Mouse (Mus musculus): ENCODE measurements at regions not wholly inside any gene's neighbourhood (a gene's known extent, or its start where the extent isn't known, plus 50 kb on each side); places are given as distances from the start of the nearest gene placed in this dataset.

DNA sequence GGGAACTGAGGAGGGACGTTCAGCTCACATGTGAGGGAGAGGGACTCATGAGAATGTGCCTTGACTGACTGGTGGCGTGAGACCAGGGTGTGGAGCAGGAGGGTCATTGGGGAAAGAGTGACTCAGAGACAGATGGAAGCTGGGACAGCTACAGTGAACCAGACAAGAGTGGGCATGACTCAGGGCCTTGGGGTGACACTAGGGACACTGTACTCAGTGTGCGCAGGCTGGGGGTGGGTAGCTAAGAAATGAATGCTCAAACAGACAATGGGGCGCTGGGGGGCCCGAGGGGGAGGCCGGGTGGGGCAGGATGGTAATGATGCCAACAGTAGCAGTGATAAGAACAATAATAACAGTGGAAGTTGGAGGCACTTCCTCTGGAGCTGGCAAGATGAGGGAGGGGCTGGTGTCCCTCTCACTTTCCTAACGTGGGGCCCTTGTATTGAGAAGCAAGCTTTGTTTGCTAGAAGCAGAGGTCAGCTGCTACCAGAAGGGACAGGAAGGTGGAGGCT is 374.0 kb downstream of the Dhx35 start:
- no peak for ATAC-seq (ENCODE audit: low FRiP score)
- 71% methylated on average over 7 of the region's 7 CpGs for WGBS
- no peak overlapping the region for H3K4me2 ChIP-seq
- H3K27me3 ChIP-seq (replicated peaks) = no peaks in the 10 kb centered on the region
- no peaks in the 10 kb centered on the region for H3K36me3 ChIP-seq
- no peaks in the 10 kb centered on the region for H3K4me1 ChIP-seq
- no peak overlapping the region for H3K27ac ChIP-seq (replicated peaks)
- H3K4me3 ChIP-seq (replicated peaks) = no peak overlapping the region
- H3K9ac ChIP-seq (replicated peaks) = no peak overlapping the region
- H3K9me3 ChIP-seq (replicated peaks) = no peaks in the 10 kb centered on the region

DNA sequence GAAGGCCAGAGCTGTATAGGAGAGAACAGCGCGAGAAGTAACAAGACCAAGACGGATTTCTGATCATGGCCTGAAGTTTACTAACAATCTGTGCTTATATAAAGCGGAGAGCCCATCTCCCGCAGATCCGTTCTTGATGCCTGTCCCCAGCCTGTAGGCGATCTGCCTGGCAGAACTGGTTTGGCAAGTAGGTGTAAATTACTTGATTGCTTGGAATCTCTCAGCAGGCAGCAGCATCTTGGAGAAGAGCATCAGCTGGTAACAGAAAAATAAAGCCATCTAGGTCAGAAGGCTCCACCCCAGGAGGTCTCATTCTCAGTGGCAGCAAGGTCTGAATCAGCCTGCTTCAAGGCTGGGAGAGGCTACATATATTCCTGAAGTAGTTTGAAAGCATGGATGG is 401.5 kb downstream of the Dhx35 start:
- WGBS = 24% methylated on average over 7 of the region's 7 CpGs
- H3K27me3 ChIP-seq (replicated peaks) = no peaks in the 10 kb centered on the region
- no peaks in the 10 kb centered on the region for H3K4me1 ChIP-seq
- no peak overlapping the region for H3K27ac ChIP-seq (replicated peaks)
- H3K9me3 ChIP-seq (replicated peaks) = no peaks in the 10 kb centered on the region
- ATAC-seq (ENCODE audit: low FRiP score) = no peak
- H3K4me2 ChIP-seq = no peak overlapping the region
- H3K9ac ChIP-seq (replicated peaks) = no peak overlapping the region
- H3K4me3 ChIP-seq (replicated peaks) = no peak overlapping the region
- H3K36me3 ChIP-seq = no peaks in the 10 kb centered on the region

DNA sequence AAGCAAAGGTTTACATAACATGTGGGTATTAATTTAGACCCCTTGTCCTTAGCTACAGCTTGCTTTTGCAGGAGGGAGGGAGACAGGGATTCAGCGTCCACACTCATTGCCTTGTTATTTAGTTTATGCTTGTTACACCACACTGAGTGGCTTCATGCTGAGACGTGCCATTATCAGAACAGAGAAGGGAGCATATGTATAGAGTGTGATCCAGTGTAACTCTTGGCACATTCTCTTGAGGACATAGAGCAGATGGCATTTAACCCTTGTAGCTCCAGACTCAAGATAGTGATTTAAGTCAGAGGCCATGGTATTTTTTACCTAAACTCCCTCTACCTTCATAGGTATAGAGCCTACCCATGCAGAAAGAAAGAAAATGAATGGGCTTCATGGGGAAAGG is 437.7 kb downstream of the Dhx35 start:
- no peak overlapping the region for H3K4me3 ChIP-seq (replicated peaks)
- H3K27ac ChIP-seq (replicated peaks) = no peak overlapping the region
- no peak overlapping the region for H3K4me2 ChIP-seq
- no peaks in the 10 kb centered on the region for H3K9me3 ChIP-seq (replicated peaks)
- H3K4me1 ChIP-seq = no peaks in the 10 kb centered on the region
- H3K9ac ChIP-seq (replicated peaks) = no peak overlapping the region
- 13% methylated on average over 2 of the region's 2 CpGs for WGBS
- no peak for ATAC-seq (ENCODE audit: low FRiP score)
- no peaks in the 10 kb centered on the region for H3K27me3 ChIP-seq (replicated peaks)
- no peaks in the 10 kb centered on the region for H3K36me3 ChIP-seq

DNA sequence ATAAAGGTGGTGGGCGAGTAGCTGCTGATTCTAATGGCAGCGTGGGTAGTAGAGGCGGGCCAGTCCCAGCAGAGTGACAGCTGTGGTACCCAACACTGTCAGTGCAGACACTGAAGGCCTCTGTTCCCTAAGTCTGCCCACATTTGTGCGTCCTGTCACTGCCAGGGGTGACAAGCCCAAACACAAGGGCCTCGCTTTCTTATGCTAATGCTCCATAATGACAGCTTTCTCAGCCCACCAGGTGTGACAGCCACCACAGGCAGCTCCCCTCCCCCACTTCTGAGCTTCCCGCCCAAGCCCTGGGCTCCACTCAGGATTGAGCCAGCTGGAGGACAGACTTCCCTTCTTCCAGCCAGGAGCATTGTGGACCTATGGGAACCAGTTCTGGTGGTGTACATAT is 440.4 kb downstream of the Dhx35 start:
- Histone ChIP-seq H3K4me1 (no peaks in the 10 kb centered on the region), H3K36me3 (no peaks in the 10 kb centered on the region), H3K9ac (replicated peaks) (no peak overlapping the region), H3K27me3 (replicated peaks) (no peaks in the 10 kb centered on the region), H3K4me2 (no peak overlapping the region), H3K9me3 (replicated peaks) (no peaks in the 10 kb centered on the region), H3K27ac (replicated peaks) (no peak overlapping the region), H3K4me3 (replicated peaks) (no peak overlapping the region)
- no peak for ATAC-seq (ENCODE audit: low FRiP score)
- 27% methylated on average over 6 of the region's 6 CpGs for WGBS

DNA sequence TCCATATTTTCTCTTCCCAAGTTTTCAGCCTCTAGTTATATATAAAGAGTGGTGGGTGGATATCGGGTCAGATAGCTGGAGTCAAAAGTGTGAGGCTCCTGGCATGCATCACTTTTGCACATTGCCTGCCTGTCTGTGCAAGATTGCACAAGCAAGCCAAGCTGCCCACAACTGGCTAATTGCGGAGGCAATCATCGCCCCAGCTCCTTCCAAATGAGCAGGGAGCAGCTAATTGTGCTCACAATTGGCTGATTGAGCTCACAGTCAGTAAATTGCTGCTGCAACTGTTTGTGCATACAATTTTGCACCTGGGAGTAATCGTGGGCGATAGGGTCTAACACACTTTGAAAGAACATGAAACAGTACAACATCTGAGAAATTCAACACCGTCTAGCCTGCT is 455.5 kb downstream of the Dhx35 start:
- H3K4me3 ChIP-seq (replicated peaks) = no peak overlapping the region
- WGBS = 34% methylated on average over 6 of the region's 6 CpGs

DNA sequence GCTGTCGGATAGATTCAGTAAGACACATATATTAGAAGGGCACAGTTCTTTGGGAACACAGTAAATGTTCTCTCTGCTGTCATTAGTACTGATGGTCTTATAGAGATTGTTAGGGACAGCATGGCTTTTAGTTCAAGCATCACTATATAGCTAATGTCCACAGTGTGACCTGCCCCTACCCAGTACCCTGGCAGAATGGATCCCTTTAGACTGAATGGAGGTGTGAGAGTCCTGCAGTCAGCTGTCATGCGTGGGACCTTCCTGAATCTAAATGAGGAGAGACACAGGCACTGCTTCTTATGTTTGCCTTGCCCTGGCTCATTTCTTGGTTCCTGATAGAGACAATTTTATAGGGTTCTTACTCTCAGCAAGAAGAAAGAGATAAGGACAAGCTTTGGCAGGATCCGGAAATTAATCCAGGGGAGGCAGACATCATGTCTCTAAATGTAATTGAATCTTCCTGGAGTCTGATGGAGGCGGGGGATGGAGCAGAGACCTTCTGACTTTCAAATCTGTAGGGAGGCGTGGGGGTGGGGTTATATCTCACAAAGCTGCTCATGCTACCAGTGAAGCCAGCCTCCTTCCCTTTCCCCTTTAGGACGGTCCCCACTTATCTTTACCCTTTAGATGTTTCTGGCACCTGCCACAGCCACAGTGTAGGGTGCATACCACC is 456.5 kb downstream of the Dhx35 start:
- Histone ChIP-seq H3K9ac (replicated peaks) (no peak overlapping the region), H3K27ac (replicated peaks) (no peak overlapping the region), H3K4me3 (replicated peaks) (no peak overlapping the region), H3K36me3 (no peaks in the 10 kb centered on the region), H3K4me1 (peaks cover 5% of the 10 kb centered on the region; the same call in 1 of the 2 replicates), H3K9me3 (replicated peaks) (no peaks in the 10 kb centered on the region), H3K27me3 (replicated peaks) (no peaks in the 10 kb centered on the region), H3K4me2 (no peak overlapping the region)
- ATAC-seq (ENCODE audit: low FRiP score) = no peak
- WGBS = 84% methylated on average over 6 of the region's 6 CpGs

More for the DNA sequence above, 455.5 kb downstream of the Dhx35 start:
- no peak overlapping the region for H3K4me2 ChIP-seq
- no peak overlapping the region for H3K9ac ChIP-seq (replicated peaks)
- peaks cover 5% of the 10 kb centered on the region; the same call in 1 of the 2 replicates for H3K4me1 ChIP-seq
- no peak overlapping the region for H3K27ac ChIP-seq (replicated peaks)
- H3K27me3 ChIP-seq (replicated peaks) = no peaks in the 10 kb centered on the region
- no peak for ATAC-seq (ENCODE audit: low FRiP score)
- no peaks in the 10 kb centered on the region for H3K36me3 ChIP-seq
- H3K9me3 ChIP-seq (replicated peaks) = no peaks in the 10 kb centered on the region

DNA sequence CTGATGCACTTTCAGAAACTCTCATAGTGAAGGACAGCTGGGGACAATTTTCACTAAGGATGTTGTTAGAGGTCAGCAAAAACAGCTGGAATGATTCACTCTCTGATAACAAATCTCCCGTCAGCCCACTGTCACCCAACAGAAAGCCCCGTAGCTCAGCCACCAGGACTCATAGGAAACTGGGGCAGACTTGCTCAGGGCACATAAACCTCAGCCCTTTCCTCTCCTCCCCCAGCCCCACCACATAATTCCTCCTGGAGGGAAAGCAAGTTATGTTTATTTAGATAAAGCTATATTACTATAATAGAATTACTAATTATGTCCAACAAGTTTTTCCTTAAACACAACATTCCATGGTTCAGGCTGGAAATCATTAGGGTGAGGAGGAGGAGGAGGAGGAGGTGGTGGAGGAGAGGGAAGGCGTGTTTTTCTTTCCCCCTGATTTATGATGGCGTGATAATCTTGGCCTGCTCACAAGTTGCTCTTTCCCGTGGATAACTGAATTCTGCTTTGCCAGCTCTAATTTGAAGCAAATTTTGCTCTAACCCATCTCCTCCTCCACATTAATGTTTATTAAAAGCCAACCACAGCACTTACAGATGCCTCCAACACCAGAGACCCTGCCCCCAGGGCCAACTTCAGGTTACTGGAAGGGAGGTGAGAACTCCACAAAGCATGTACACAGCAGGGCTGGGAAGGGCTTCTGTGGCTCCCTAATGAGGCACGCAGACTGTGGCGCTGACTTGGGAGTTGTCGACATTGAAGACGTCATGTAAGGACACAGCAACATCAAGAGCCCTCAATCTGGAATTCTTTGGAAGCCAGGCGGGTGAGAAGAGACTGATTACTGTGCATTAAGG is 475.8 kb downstream of the Dhx35 start:
- no peak overlapping the region for H3K27ac ChIP-seq (replicated peaks)
- no peak overlapping the region for H3K4me2 ChIP-seq
- H3K4me1 ChIP-seq = no peaks in the 10 kb centered on the region
- no peak overlapping the region for H3K9ac ChIP-seq (replicated peaks)
- no peaks in the 10 kb centered on the region for H3K9me3 ChIP-seq (replicated peaks)
- no peaks in the 10 kb centered on the region for H3K36me3 ChIP-seq
- H3K4me3 ChIP-seq (replicated peaks) = no peak overlapping the region
- ATAC-seq (ENCODE audit: low FRiP score) = no peak
- 77% methylated on average over 10 of the region's 10 CpGs for WGBS
- H3K27me3 ChIP-seq (replicated peaks) = no peaks in the 10 kb centered on the region

DNA sequence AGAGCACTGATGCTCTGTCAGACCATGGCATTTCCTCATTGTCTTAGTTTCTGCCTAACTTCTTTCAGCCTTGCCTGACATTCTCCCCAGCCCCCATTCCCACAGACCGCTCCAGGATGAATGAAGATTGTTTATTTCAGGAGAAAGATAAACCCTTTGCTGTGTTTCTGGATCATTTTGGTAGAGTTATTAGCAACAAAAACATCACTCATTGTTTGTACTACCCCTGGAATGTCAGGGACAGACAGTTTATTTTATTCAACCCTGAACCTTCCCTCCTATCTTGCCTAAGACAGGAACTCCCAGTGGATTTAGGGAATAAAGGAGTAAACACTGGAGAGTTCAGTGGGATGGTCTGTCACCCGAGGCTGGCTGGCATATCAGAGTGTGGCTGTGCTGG is 484.3 kb downstream of the Dhx35 start:
- WGBS = 71% methylated on average over 2 of the region's 2 CpGs
- Histone ChIP-seq H3K4me1 (no peaks in the 10 kb centered on the region), H3K27ac (replicated peaks) (no peak overlapping the region), H3K9ac (replicated peaks) (no peak overlapping the region), H3K4me3 (replicated peaks) (no peak overlapping the region), H3K27me3 (replicated peaks) (no peaks in the 10 kb centered on the region), H3K4me2 (no peak overlapping the region), H3K9me3 (replicated peaks) (no peaks in the 10 kb centered on the region), H3K36me3 (no peaks in the 10 kb centered on the region)
- no peak for ATAC-seq (ENCODE audit: low FRiP score)

DNA sequence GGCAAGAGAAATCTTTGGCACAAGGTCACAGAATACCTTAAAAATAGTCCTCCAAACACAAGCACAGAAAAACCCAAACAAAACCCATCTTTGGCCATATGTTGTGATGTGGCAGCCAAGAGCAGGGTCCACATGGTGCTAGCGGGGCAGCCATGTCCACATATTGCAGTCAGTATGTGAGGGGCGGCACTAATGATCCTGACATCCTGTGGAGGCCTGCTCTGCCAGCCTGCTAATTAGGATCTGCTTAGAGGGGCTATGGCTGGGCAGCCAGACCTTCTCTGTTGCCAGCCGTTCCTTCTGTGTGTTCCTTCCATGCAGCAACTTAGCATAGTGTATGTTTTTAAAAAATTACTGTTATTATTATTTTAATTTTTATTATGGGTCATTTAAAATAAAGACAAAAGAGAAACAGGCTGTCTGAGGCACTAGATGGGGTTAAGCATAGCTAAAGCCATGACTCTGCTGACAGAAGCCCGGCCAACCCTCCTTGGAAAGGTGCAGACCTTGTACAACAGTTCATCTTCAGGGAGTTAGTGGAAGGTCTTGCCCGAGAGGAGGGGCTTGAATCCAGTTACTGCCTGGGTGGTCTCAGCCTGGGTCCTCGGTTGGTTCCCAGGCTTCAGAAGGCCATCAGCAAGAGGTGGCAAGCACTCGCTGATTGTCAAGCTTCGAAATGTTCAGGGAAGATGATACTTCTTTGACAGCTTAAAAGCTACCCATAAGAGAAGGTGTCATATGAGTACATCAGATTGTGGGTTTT is 487.1 kb downstream of the Dhx35 start:
- H3K4me1 ChIP-seq = peaks cover 12% of the 10 kb centered on the region
- H3K4me3 ChIP-seq (replicated peaks) = no peak overlapping the region
- no peaks in the 10 kb centered on the region for H3K36me3 ChIP-seq
- no peak for ATAC-seq (ENCODE audit: low FRiP score)
- H3K27ac ChIP-seq (replicated peaks) = no peak overlapping the region
- WGBS = 82% methylated on average over 8 of the region's 8 CpGs
- H3K4me2 ChIP-seq = no peak overlapping the region
- no peak overlapping the region for H3K9ac ChIP-seq (replicated peaks)
- no peaks in the 10 kb centered on the region for H3K9me3 ChIP-seq (replicated peaks)
- no peaks in the 10 kb centered on the region for H3K27me3 ChIP-seq (replicated peaks)

DNA sequence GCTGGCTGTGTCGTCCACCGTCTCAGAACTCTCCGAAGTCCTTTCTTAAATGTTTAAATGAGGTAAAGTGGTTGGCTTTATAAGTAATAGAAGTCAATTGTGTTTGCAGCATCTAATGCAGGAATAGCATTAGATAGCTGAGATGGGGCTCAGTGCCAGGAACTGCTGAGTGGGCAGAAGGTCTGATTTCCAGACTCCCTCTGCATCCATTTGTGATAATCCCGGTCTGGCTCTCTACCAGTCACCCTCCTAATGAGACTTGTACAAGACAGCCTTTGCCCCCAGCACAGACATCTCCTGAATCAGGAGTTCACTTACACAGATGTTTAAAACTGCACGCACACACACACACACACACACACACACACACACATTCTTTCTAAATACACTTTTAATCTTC is 489.5 kb downstream of the Dhx35 start:
- H3K9me3 ChIP-seq (replicated peaks) = no peaks in the 10 kb centered on the region
- no peaks in the 10 kb centered on the region for H3K36me3 ChIP-seq
- WGBS = 62% methylated on average over 5 of the region's 5 CpGs
- ATAC-seq (ENCODE audit: low FRiP score) = no peak
- no peak overlapping the region for H3K9ac ChIP-seq (replicated peaks)
- H3K4me3 ChIP-seq (replicated peaks) = no peak overlapping the region
- no peak overlapping the region for H3K4me2 ChIP-seq
- peaks cover 15% of the 10 kb centered on the region for H3K4me1 ChIP-seq
- no peak overlapping the region for H3K27ac ChIP-seq (replicated peaks)
- H3K27me3 ChIP-seq (replicated peaks) = no peaks in the 10 kb centered on the region

DNA sequence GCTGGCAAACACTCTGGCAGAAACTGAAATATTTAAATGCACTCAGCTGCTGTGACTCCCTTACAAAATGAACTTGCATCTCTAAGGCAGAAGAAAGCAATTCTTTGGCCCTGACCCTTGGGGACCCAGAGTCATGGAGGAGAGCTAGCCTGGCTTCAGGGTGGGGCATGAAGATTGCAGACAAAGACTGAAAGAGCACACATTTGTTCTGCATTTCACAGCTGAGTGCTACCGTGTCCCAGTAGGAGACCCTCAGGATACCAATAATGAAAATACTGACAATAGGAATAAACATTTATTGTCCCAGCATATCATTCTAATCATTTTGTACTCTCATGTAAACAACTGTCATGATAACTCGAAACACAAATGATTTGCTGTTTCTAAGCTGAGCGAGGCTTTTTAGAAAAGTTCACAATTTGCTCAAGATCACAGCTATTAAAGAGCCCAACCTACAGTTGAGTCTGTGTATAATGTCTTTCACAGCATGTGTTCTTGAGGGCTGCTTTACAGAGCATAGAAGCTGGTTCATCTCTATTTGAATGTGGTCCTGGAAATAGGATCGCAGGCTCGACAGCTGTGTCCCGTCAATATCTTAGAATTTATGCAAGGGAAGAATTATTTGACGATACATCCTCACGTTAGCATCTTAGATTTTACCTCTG is 490.1 kb downstream of the Dhx35 start:
- no peak overlapping the region for H3K4me3 ChIP-seq (replicated peaks)
- 25% methylated on average over 8 of the region's 8 CpGs for WGBS
- peaks cover 15% of the 10 kb centered on the region for H3K4me1 ChIP-seq
- no peaks in the 10 kb centered on the region for H3K27me3 ChIP-seq (replicated peaks)
- no peak overlapping the region for H3K27ac ChIP-seq (replicated peaks)
- H3K4me2 ChIP-seq = no peak overlapping the region
- no peak for ATAC-seq (ENCODE audit: low FRiP score)
- H3K36me3 ChIP-seq = no peaks in the 10 kb centered on the region
- H3K9ac ChIP-seq (replicated peaks) = no peak overlapping the region
- H3K9me3 ChIP-seq (replicated peaks) = no peaks in the 10 kb centered on the region
